Mouse (Mus musculus): ENCODE measurements around the gene Pygl. TPM values are rescaled to one million over a fixed set of nuclear protein-coding genes. Genes with fewer than 3 reads are reported as not detected.
"Not testable (repeated sequence)": the region's sequence is repeated elsewhere in the genome, so short reads cannot be mapped to it uniquely, and the experiment has no call there.

The Pygl gene
- polyA plus RNA-seq, 1 experiment from 2014 or later, result 32.8 TPM

DNA sequence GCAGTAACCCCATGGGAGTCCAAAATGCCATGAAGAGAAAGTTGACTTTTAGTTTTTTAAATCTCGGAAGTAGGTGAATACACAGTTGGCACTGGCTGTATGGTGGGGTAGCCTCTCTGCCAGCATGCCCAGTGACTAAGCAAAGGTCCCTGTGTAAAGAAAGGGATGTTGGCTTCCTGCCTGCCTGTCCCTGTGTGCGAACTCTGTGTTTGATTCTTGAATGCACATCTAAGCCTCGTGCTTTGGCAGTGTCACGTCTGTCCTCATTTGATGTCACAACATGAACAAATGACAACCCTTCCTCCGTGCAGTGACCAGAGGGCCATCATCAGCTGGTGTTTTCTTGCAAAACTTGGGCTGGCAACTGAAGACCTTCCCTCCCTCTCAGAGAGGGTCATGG is 34.9 kb downstream of the Pygl start:
- ATAC-seq (ENCODE audit: low read depth) (no peak), DNase-seq (no peak)
- no peak overlapping the region for H3K4me3 ChIP-seq (replicated peaks)
- H3K4me1 ChIP-seq (replicated peaks), result no peaks in the 10 kb centered on the region
- no peak overlapping the region for H3K27ac ChIP-seq
- no peak overlapping the region for H3K9ac ChIP-seq
- no peak overlapping the region for H3K4me2 ChIP-seq
- H3K9me3 ChIP-seq (replicated peaks), result no peaks in the 10 kb centered on the region
- no peaks in the 10 kb centered on the region for H3K27me3 ChIP-seq
- 71% methylated on average over 5 of the region's 5 CpGs for WGBS (ENCODE audit: insufficient replicate concordance)
- H3K36me3 ChIP-seq, result peaks cover 26% of the 10 kb centered on the region

DNA sequence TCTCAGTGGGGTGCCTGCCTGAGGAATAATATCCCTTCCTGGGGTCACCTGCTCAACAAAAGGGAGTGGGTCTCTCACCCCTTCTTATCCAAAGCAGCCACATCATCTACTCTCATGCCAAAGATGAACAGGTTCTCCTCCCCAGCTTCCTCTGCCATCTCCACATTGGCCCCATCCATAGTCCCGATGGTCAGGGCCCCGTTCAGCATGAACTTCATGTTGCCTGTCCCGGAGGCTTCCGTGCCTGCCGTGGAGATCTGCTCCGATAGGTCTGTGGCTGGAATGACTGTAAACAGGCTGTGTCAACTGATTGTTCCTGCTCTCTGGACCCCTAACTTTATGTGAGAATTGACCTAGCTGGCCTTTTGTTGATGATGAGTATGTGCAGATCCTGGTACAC is 35.9 kb downstream of the Pygl start:
- H3K27ac ChIP-seq, result no peak overlapping the region
- no peak for ATAC-seq (ENCODE audit: low read depth)
- no peak overlapping the region for H3K4me2 ChIP-seq
- no peak for DNase-seq
- H3K4me3 ChIP-seq (replicated peaks), result no peak overlapping the region
- no peaks in the 10 kb centered on the region for H3K4me1 ChIP-seq (replicated peaks)
- no peak overlapping the region for H3K9ac ChIP-seq
- 87% methylated on average over 6 of the region's 6 CpGs for WGBS (ENCODE audit: insufficient replicate concordance)
- H3K27me3 ChIP-seq, result no peaks in the 10 kb centered on the region
- peaks cover 26% of the 10 kb centered on the region for H3K36me3 ChIP-seq
- no peaks in the 10 kb centered on the region for H3K9me3 ChIP-seq (replicated peaks)

DNA sequence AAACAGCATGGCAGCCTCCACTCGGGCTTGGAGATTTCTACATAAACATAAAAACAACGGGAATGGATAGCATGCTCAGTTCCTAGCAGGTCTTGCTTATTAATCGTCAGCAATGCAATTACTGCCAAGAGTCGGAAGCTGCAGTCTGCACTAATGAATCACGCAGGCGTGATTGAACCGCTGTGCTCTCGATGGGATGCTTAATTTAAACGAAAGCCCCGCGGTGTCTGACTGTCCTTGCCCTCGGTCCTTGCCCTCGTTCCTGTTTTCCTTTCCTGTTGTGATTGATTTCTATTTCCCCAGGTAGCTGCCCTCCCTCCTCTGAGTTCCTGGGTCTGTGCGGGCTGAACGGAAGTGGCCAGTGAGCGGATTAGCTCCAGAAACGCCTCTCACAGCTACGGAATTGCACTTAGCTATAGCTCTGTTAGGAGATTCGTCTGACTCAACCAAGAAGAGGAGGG is 39.0 kb downstream of the Pygl start:
- Histone ChIP-seq H3K4me2 (0 out of 2 replicates have a peak overlapping the region, but pooled peaks have one; percentile 21), H3K27ac (no peak overlapping the region), H3K9me3 (replicated peaks) (no peaks in the 10 kb centered on the region), H3K27me3 (no peaks in the 10 kb centered on the region), H3K36me3 (peaks cover 19% of the 10 kb centered on the region), H3K9ac (no peak overlapping the region), H3K4me3 (replicated peaks) (no peak overlapping the region), H3K4me1 (replicated peaks) (no peaks in the 10 kb centered on the region)
- 26% methylated on average over 19 of the region's 19 CpGs for WGBS (ENCODE audit: insufficient replicate concordance)
- ATAC-seq (ENCODE audit: low read depth) (no peak), DNase-seq (no peak)

DNA sequence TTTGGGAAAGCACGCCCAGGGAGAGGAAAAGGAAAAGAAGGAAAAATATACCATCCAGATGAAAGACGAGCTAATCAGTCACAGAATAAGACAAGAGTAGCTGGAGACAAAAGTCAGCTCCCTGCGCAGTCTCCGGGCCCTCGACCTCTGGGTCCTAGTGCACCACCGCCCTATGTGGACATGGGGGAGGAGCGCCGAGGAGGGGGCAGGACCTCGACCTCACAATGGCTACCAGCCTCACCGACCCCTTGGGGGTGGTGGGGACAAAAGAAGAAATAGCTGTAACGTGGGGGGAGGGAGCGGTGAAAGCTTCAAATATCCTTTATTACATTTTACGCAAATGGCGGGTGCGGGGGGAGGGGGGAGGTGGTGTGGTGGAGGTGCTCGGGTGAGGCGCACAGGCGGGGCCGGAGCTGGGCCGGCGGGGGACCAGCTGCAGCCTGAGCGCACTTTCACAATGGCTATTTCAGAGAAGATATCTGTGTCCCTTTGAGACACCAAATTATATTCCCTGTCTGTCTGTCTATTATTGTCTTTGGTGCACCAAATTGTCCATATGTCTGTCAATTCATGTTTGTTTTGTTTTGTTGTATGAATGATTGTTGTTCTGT is 47.0 kb downstream of the Pygl start:
- WGBS (ENCODE audit: insufficient replicate concordance), result 80% methylated on average over 22 of the region's 22 CpGs

DNA sequence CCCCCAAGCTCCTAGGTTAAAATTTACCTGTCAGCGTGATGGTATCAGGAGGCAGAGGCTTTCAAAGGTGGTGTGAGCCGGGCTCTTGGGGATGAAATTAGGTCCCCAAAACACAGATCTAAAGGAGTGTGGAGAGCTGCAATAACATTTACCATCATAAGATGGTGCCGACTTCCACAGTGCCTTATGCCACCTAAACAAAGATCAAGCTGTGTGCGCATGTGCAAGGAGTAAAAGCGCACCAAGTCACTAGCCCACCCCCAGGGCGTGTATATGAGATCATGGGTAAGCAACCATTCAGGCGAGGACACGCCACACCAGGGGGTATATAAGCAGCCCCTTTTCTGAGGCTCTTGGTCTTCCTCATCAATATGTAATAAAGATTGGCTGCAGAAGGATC is 47.8 kb downstream of the Pygl start:
- H3K27ac ChIP-seq; H3K9me3 ChIP-seq (replicated peaks); H3K36me3 ChIP-seq; DNase-seq; ATAC-seq (ENCODE audit: low read depth); H3K9ac ChIP-seq; H3K4me1 ChIP-seq (replicated peaks); H3K4me2 ChIP-seq; H3K27me3 ChIP-seq; H3K4me3 ChIP-seq (replicated peaks): not testable (repeated sequence)
- WGBS (ENCODE audit: insufficient replicate concordance), result 82% methylated on average over 8 of the region's 8 CpGs

More for the DNA sequence above, 47.0 kb downstream of the Pygl start:
- Histone ChIP-seq H3K4me3 (replicated peaks) (no peak overlapping the region), H3K9me3 (replicated peaks) (peaks cover 9% of the 10 kb centered on the region), H3K4me1 (replicated peaks) (no peaks in the 10 kb centered on the region), H3K36me3 (no peaks in the 10 kb centered on the region), H3K9ac (no peak overlapping the region), H3K27me3 (no peaks in the 10 kb centered on the region), H3K27ac (no peak overlapping the region), H3K4me2 (no peak overlapping the region)
- DNase-seq, result no peak
- no peak for ATAC-seq (ENCODE audit: low read depth)

DNA sequence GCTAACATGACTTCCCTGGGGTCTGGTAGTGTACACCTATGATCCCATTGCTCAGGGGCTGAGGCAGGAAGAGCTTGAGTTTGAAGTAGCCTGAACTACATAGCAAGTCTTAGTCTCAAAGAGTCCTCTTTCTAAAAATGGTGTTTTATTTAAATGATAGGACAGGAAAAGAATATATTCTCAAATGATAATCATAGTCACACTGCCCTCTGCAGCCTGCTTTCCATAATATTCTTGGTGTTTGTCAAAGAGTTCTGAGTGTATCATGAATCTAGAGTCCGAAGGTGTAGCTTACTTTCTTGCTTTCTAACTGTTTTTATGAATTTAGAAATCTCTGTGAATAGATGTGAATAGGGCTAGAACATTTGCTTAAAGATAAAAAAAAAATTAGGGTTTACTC is 61.3 kb downstream of the Pygl start:
- Histone ChIP-seq H3K27ac (no peak overlapping the region), H3K4me3 (replicated peaks) (no peak overlapping the region), H3K4me2 (no peak overlapping the region), H3K36me3 (no peaks in the 10 kb centered on the region), H3K9ac (no peak overlapping the region), H3K4me1 (replicated peaks) (no peaks in the 10 kb centered on the region), H3K27me3 (no peaks in the 10 kb centered on the region), H3K9me3 (replicated peaks) (no peaks in the 10 kb centered on the region)
- ATAC-seq (ENCODE audit: low read depth) (no peak), DNase-seq (no peak)
- WGBS (ENCODE audit: insufficient replicate concordance), result 60% methylated on average over 1 of the region's 1 CpGs

DNA sequence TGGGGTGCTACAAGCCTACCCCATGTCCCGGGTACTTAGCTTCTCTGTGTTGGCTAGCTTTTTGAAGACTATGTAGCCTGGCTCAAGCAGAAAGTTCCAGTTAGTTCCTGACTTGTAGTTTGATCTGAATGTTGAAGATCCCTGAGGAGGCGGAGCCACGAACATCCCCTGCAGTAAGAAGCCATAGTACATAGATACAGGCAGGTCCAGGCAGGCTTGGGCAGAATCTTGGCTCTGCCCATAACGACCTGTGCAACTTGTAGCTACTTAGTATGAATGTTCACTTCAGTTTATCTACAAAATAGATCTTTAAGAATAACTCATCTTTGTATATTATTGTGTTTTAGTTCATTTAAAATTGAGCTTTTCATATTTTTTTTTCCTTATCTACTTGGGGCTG is 63.3 kb downstream of the Pygl start:
- no peaks in the 10 kb centered on the region for H3K9me3 ChIP-seq (replicated peaks)
- no peak overlapping the region for H3K27ac ChIP-seq
- H3K36me3 ChIP-seq, result no peaks in the 10 kb centered on the region
- WGBS (ENCODE audit: insufficient replicate concordance), result 67% methylated on average over 4 of the region's 4 CpGs
- no peak for ATAC-seq (ENCODE audit: low read depth)
- no peaks in the 10 kb centered on the region for H3K4me1 ChIP-seq (replicated peaks)
- DNase-seq, result no peak
- no peaks in the 10 kb centered on the region for H3K27me3 ChIP-seq
- H3K4me3 ChIP-seq (replicated peaks), result no peak overlapping the region
- H3K9ac ChIP-seq, result no peak overlapping the region
- H3K4me2 ChIP-seq, result no peak overlapping the region

DNA sequence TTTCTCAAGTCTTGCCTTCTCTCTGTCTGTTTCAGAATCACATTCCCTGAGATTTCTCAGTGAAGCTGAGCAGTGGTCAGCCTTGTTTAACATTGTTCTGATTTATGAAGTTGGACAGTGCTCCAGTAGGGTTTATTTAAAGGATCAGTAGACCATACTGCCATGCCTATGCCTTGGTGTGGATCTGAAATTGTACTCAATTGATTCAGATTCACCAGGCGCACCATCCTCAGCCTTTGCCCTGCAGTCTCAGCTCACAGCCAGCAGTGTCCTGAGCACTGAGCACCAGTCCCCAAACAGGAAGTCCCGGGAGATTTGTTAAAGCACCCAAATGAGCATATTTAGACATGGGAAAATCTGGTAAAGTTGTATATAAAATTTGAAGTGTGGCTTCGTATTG is 66.5 kb downstream of the Pygl start:
- DNase-seq (no peak), ATAC-seq (ENCODE audit: low read depth) (no peak)
- 50% methylated on average over 3 of the region's 3 CpGs for WGBS (ENCODE audit: insufficient replicate concordance)
- no peaks in the 10 kb centered on the region for H3K27me3 ChIP-seq
- H3K4me3 ChIP-seq (replicated peaks), result no peak overlapping the region
- H3K9me3 ChIP-seq (replicated peaks), result no peaks in the 10 kb centered on the region
- no peak overlapping the region for H3K27ac ChIP-seq
- no peaks in the 10 kb centered on the region for H3K36me3 ChIP-seq
- H3K4me2 ChIP-seq, result no peak overlapping the region
- no peak overlapping the region for H3K9ac ChIP-seq
- no peaks in the 10 kb centered on the region for H3K4me1 ChIP-seq (replicated peaks)

DNA sequence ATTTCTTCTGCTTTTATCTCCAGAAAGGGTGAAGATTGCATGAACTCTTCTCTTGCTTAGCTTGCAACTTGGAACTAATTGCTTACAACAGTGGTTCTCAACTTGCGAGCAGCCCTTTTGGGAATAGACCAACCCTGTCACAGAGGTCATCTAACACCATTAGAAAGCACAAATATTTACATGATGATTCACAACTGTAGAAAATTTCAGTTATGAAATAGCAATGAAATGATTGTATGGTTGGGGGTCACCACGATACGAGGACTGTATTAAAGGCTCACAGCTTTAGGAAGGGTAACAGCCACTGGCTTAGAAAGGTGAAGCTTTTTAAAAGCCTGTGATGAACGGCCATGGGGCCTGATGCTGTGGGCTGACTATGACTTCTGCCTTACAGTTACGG is 70.2 kb downstream of the Pygl start:
- Histone ChIP-seq H3K27me3 (no peaks in the 10 kb centered on the region; the same call in 1 of the 2 replicates), H3K4me2 (no peak overlapping the region), H3K4me1 (replicated peaks) (no peaks in the 10 kb centered on the region), H3K4me3 (replicated peaks) (no peak overlapping the region), H3K9me3 (replicated peaks) (no peaks in the 10 kb centered on the region), H3K27ac (no peak overlapping the region), H3K36me3 (no peaks in the 10 kb centered on the region), H3K9ac (no peak overlapping the region)
- ATAC-seq (ENCODE audit: low read depth) (no peak), DNase-seq (no peak)
- WGBS (ENCODE audit: insufficient replicate concordance), result 69% methylated on average over 5 of the region's 5 CpGs

DNA sequence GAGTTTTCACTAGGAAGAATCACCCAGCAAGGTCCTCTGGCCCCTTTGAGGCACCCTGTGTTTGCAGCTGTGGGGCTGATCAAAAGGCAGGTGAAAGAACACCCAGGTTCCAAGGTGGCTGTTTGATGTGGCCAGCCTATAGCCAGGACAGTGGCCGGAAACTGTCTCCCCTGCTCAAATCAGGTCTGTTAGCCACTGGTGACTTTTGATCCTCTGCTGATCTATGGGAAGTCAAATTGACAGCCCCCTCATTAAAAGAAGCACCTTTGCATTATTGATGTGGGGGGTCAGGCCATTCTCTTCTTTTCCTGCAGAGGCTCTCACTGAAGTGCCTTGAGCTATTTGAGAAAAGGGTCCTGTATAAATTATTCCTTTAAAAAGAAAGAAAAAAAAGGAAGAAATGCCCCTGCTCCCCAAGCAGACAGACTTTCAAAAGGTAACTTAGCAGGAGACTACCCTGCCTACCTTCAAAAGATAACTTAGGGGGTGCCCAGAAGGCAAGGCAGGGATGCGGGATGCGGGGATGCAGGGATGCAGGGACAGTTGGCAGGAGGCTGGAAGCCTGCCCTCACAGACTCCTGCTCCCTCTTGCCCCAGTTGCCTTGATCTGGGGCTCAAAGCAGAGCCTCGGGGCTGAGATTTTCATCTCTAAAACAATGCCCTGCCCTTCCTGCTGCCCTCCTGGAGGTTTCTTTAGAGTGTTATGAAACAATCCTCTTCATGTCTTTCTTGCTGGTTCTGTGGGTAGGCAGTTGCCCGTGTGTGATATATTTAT is 73.8 kb downstream of the Pygl start:
- no peak overlapping the region for H3K27ac ChIP-seq
- H3K9ac ChIP-seq, result no peak overlapping the region
- no peaks in the 10 kb centered on the region for H3K4me1 ChIP-seq (replicated peaks)
- no peak overlapping the region for H3K4me2 ChIP-seq
- H3K4me3 ChIP-seq (replicated peaks), result no peak overlapping the region
- ATAC-seq (ENCODE audit: low read depth) (no peak), DNase-seq (no peak)
- no peaks in the 10 kb centered on the region; the same call in 1 of the 2 replicates for H3K27me3 ChIP-seq
- no peaks in the 10 kb centered on the region for H3K9me3 ChIP-seq (replicated peaks)
- WGBS (ENCODE audit: insufficient replicate concordance), result 38% methylated on average over 5 of the region's 5 CpGs
- no peaks in the 10 kb centered on the region for H3K36me3 ChIP-seq

DNA sequence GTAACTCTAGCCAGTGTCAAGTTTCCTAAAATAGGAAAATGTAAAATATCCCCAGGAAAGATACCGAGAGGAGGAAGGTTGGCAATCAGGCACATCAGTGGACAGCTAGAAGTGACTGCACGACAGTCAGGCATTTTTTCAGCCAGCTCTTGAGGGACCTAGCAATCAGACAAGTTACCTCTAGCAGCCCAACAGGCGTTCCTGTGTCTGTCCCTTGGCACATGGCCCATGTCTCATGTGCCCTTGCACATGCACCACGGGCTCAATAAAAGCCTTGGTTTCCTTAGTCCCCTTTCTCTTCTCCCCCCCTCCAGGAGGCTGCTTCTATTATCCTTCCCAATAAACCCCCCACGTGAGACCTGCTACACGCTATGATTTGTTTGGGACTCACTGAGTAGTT is 75.1 kb downstream of the Pygl start:
- Histone ChIP-seq H3K4me3 (replicated peaks) (no peak overlapping the region), H3K9ac (no peak overlapping the region), H3K27me3 (no peaks in the 10 kb centered on the region; the same call in 1 of the 2 replicates), H3K36me3 (no peaks in the 10 kb centered on the region), H3K27ac (no peak overlapping the region), H3K9me3 (replicated peaks) (no peaks in the 10 kb centered on the region), H3K4me2 (no peak overlapping the region), H3K4me1 (replicated peaks) (no peaks in the 10 kb centered on the region)
- DNase-seq (no peak), ATAC-seq (ENCODE audit: low read depth) (no peak)
- 55% methylated on average over 6 of the region's 6 CpGs for WGBS (ENCODE audit: insufficient replicate concordance)

DNA sequence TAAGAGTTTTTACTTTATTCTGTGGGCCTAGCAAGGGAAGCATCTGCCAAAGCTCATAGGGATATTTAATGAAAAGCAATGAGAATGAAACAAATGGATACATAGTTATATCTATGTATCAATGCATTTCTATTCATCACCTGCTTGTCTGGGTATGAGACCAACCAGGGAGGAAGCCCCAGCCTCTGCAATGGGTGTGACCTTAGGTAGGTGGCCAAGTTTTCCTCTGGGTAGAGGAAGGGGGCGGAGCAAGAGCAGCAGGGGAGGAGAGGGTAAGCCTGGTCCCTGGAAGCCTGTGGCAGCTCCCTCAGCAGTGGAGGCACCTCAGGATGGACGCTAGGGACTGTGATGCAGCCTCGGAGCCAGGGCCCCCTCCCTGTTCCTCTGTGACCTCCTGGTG is 77.4 kb downstream of the Pygl start, which contains the start of gene Abhd12b:
TSS of gene Abhd12b (plus strand) at position 301 of the 400 bp plus-strand sequence.
- Histone ChIP-seq H3K9me3 (replicated peaks) (no peaks in the 10 kb centered on the region), H3K4me2 (no peak within 1 kb of the TSS), H3K4me1 (replicated peaks) (peaks cover 1% of the 10 kb centered on the region; the same call in 1 of the 2 replicates), H3K27me3 (no peaks in the 10 kb centered on the region; the same call in 1 of the 2 replicates), H3K4me3 (replicated peaks) (no peak within 1 kb of the TSS), H3K36me3 (no peaks in the 10 kb centered on the region), H3K9ac (no peak within 1 kb of the TSS), H3K27ac (no peak within 1 kb of the TSS)
- ATAC-seq (ENCODE audit: low read depth), result no peak
- no peak for DNase-seq
- 41% methylated on average over 3 of the region's 3 CpGs for WGBS (ENCODE audit: insufficient replicate concordance)
